Mouse (Mus musculus): ENCODE data around the gene Retreg1.
A peak's percentile ranks its signal among the peaks of the same experiment; 100 is the strongest.

Gene Retreg1

DNA sequence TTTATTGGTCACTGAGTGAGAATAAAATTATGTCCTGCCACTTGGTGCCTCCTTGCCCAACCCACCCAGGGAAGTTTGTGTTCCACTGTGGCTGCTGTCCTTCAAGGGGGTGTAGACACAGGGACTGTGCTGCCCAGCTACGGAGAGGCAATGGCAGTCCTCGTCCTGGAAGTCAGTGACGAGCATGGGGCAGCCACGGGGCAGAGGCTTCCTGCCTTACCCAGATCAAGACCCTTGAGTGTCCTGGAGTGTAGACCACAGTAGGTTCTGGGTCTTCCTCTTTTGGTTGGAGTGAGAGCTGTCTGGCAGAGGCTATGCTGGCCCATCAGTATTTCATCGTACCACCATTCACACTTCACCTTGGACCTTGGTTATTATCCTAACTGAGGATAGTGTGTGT, 37.2 kb downstream of the Retreg1 start:
- DNase-seq (ENCODE audit: low read depth, low spot score), result no peak

DNA sequence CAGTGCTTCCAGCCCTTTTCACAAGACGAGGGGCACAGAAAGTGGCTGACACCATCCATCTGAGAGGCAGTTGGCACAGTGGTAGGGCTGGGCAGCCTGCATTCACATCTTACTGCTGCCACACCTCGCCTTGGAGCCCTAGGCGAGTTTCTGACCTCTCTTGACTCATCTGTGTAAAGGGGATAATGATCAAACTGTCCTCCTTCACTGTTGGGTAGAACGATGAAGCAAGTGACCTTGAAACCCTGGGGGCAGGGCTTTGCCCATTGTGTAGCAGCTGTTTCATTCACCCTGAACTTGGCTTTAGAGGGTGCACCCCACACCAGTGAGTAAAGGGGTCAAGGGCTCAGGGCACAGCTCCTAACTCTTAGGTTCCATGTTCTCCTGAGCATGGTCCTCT, 39.0 kb downstream of the Retreg1 start:
- DNase-seq (ENCODE audit: low read depth, low spot score), result no peak

DNA sequence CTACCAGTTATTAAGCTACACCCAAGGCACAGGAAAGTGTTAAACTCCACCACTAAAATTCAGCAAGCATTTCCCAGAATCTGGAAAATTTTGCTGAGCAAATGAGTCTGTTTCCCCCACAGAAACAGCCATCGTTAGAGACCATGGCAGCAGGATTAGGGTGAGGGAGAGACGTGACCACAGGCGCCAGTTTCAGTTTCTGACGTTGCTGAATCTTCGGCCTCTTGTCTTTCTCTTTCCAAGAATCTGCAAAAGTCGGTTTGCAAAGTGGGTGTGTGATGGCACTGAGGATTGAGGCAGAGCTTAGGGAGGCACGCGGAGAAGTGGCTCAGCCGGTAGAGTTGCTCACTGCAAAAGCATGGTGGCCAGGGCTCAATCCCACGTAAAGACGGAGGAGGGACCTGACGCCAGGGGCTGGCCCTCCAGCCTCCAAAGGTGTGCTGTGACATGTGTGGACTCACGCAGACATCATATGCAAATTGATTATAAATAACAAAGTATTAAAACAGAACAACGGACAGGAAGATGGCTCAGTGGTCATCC, 41.5 kb downstream of the Retreg1 start:
- no peak for DNase-seq (ENCODE audit: low read depth, low spot score)

DNA sequence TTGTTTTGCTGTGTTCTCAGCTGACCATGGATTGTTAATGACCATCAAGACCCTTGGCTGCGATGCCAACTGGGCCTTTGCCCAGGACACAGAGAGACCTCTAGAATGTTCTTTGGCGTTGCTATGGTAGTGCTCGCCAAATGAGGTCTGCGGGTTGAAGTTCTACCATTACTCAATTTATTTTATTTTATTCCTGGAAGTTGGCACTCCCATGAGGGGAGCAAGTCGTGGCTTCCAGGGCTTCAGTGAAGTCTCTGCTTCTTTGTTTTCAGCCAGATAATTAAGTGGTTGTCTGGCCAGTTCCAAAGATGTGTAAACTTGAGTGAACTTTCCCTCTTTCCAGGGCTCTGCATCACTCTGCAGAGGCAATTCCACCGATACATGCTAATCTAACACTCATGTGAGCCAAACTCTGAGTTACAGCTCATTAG, 43.6 kb downstream of the Retreg1 start:
- DNase-seq (ENCODE audit: low read depth, low spot score), result no peak

DNA sequence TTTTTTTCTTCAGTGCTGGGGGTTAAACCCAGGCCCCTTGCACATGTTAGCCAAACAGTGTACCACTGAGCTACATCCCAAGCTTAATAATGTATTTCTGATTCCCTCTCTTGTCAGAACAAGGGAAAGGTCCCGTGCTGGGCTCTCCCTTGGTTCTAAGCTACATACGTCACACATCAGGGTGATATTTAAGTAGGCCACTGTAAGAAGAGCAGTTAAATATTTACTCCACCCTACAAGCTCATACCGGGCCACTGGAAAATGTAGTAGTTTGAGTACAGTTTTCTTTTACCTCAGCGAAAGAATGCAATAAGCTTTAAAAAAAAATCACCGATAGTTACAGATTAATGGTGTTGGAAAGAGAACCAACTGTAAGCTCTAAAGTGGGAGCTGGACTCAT, 46.9 kb downstream of the Retreg1 start:
- DNase-seq (ENCODE audit: low read depth, low spot score), result no peak

DNA sequence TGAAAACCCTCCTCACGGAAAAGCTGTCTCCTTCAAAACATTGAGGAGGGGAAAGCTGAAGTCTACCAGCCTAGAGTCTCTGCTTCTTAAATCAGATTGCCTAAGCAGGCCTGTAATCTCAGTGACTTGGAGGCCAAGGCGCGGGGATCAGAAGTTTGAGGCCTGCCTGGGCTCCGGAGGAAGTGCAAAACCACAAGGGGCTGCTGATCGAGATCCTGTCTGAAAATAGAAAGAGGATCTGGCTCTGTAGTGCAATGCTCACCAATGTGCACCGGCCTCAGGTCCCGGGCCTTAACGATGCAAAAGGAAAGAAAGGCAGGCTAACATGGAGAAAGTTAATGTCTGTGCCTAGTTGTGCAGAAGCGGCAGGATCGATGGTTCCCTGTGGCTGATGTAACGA, 48.6 kb downstream of the Retreg1 start:
- DNase-seq (ENCODE audit: low read depth, low spot score), result peak; percentile 87

DNA sequence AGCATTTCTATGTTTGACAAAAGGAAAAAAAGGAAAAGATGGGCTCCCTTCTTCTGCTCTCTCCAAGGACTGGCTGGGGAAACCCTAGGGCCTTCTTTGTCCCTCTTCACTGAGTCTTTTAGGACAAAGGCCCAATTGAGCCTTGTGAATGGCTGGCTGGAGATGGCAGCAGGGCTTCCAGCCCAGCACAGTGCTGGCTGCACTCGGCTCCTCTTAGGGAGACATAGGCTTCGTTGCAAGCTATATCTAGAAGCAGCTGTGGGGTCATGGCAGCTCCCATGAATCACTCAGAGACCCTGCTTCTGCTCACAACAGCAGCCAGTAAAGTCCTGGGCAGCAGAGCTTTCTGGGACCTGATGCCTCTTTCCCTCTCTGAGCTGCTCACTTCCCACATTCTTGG, 50.3 kb downstream of the Retreg1 start:
- no peak for DNase-seq (ENCODE audit: low read depth, low spot score)

DNA sequence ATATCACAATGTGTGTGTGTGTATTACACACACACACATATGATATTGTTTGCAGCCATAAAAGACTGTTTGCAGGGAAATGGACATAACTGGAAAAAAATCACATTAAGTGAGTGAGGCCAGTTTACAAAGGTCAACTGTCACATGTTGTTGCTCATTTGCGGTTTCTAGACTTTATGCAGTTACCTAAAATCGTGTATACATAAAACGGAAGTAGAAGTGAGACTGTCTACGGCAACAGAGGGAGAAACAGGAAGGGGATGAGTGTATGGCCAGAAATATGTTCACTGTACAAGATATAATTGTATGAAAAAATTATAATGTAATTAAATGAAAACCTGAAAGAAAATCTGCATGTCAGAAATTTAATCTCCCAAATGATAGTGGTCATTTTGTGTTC, 53.8 kb downstream of the Retreg1 start:
- peak; percentile 50 for DNase-seq (ENCODE audit: low read depth, low spot score)

DNA sequence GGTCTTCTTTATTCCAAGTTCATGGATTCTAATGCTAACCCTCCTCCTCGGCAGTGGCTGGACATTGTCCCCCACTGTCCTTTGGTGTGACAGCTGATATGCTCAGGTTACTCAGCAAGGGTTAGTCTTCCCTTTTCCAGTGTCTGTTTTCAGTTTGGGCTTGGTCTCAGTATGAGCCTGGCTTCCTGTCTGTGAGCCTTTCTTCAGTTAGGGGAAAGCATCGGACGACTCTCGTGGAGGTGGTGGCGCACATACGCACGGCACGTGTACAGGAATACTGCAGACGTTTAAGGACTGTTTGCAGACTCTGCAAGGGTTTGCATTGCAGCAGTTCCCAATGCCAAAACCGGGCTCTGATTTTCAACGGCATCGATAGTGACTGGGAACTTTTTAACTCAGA, 54.6 kb downstream of the Retreg1 start:
- peak; percentile 73 for DNase-seq (ENCODE audit: low read depth, low spot score)

DNA sequence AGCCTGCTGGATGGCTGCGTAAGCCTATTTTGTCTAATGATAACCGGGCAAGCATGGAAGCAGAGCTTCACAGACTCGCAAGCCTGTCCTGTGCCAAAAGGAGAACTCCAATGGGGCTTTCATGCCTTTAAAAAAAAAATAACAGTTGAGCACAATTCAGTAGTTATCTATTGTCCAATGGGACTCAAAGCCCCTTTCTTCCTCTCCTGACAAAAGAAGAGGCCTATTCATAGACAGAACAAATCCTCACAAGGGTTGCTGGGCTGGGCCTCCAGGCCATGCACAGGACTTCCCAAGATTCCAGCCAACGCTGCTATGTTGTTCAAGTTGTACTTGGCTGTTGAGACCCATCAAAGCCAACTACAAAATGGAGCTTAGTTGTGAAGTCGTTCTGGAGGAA, 56.0 kb downstream of the Retreg1 start:
- DNase-seq (ENCODE audit: low read depth, low spot score), result no peak

DNA sequence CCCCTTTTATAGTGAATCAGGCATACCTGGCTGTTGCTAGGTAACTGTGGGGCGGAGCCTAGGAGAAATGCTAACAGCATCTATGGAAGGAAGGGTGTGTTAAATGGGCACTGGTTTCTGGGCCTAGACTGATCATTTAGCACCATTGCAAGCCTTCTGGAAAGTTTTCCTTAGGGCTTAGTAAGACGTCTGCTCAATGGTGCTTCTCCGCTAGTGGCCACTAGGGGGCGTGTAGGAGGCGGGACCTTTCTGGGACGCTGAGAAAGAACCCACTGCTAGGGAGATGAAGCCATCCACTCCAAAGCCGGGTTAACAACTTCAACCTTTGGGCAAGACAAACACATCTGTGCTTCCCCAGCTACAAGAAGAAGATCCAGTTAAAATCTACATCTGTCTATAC, 57.6 kb downstream of the Retreg1 start:
- DNase-seq (ENCODE audit: low read depth, low spot score), result peak; percentile 72

DNA sequence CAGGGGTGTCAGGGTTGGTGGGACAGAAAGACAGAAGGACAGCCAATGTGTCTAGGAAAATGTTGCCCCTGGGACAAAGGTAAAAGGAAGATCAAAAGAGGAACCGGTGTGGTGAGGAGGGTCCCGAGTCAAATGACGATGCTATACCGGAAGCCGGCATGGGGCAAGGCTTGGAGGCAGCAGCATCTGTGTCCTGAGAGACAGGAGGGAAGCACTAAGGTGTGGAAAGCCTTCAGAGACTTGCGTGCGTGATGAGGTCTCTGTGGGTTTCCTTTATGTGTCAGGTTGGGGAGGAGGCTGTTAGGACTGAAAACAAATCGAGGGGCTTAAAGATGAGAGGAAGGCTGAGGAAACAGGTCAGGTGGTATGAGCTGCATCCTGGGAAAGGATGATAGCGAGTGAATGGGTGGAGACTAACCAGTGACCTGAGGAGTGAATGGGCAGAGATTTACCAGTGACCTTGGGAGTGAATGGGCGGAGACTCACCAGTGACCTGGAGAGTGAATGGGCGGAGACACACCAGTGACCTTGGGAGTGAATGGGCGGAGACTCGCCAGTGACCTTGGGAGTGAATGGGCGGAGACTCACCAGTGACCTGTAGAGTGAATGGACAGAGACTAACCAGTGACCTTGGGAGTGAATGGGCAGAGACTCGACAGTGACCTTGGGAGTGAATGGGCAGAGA, 60.1 kb downstream of the Retreg1 start:
- no peak for DNase-seq (ENCODE audit: low read depth, low spot score)

DNA sequence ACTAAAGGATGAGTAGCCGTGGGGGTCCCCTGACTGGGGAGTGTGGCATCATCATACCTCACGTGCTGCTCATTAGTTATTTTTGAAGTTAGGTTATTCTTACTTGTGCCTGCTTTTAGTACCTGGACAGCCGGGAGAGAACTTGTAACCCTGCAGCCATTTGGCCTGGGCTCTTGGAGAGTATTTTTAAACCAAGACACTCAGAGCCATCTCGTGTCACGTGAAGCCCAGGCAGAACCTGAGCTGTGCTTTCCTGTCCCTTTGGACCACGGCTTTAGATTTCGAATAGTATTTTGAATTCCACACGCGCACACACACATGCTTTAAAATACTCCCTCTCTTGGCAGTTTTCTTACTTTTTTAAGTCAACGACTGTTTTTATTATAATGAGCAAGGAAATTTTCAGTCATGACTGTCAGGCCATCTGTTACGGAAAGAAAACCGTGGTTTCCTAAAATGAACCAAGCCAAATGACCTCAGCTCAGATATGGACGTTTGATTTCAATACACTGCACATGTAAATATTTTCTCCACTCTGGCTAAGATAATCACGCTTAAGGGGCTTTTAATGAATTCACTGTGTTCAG, 61.5 kb downstream of the Retreg1 start:
- DNase-seq (ENCODE audit: low read depth, low spot score), result no peak

DNA sequence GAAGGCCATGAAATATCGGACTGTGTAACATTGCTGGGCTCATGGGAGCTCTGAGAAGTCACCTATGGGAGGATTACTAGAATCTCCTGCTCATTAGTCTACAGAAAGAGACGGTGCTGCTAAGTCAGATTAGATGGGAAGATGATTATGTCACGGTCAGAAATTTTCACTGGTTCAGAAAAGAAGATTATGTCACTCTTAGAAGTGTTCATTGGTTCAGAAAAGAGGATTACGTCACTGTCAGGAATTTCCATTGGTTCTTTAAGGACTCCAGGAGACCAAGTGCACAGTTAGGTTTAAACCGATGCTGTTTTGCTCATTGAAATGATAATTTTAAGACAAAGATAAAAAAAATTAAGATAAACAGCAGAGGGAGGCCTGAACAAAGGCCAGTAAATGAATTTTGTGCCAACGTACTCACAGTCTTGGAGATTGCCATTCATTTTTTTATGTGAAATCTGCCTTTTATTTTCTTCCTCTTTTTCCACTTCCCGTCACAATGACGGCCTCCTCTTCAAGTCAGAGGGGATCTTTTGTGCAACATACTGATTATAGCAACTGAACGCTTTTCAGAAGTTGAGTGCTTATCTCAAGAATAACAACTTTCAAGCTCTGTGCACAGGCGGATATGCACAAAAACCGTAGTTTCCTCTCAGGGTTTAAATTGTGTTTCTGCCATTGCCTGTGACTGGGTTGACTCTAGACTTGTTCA, 67.0 kb downstream of the Retreg1 start:
- DNase-seq (ENCODE audit: low read depth, low spot score), result peak; percentile 42

DNA sequence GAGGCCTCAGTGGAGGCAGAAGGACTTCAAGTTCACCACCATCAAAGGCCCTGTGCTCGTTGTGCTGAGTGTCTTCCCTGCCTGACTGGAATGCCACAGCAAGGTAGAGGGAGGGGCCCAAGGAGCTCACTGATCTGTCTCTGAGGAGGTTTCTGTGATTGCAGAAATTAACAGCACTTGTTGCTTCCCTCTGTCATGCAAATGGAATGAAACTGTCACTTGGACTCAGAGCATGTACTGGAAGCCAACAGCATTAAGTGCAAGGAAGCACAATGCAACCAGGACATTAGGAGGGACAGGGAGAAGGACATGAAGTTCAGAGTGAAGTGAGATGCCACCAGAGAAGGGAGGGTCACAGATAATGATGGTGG, 67.5 kb downstream of the Retreg1 start:
- DNase-seq (ENCODE audit: low read depth, low spot score), result no peak

DNA sequence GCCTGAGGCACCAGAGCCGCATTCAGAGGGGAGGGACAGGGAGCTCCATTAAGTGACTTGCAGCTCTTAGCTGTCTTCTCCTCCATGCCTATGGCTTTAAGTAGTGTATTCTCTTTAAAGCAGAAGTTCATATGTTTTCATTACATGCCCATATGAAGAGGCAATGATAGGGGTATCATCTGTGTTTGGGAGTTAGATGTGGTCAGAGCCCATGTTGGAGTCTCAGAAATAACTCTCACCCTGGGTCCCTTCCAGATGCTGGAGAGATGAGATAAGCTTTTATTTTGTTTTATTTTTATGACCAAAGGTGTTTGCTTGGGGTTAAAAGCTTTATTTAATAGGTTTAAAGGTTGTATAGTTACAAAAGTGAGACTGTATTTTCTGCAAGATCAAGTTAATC, 67.9 kb downstream of the Retreg1 start:
- DNase-seq (ENCODE audit: low read depth, low spot score), result no peak

DNA sequence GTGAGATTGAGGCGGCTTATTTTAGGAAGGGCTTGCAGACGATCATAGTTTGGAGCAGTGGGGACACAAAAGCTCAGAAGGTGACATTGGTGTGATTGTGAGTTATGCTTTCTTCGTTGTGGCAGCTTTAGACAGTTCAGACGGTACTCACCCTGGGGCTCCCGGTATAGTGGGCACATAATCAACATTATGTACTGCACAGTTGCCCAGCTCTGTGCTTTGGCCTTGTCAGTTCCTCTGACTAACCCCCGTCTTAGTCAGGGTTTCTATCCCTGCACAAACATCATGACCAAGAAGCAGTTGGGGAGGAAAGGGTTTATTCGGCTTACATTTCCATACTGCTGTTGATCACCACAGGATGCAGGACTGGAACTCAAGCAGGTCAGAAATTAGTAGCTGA, 69.9 kb downstream of the Retreg1 start:
- DNase-seq (ENCODE audit: low read depth, low spot score), result no peak

DNA sequence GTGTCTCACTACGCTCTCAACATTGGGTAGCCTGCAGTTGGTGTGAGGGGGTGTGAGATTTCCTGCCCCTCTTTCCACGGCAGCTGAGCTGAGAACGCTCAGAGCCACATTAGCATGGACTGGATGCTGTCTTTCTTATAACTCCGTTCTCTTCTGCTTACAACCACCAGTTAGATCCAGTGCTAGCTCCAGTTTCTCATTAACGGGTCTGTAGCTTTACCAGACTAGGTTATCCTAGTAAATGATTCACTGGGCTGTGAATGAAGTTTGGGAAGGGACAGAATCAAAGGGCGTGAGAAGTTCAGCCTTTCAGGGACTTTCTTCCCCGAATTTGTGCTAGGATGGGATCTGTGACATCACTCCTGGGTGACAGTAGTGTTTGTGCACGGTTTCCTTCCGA, 70.7 kb downstream of the Retreg1 start:
- no peak for DNase-seq (ENCODE audit: low read depth, low spot score)

DNA sequence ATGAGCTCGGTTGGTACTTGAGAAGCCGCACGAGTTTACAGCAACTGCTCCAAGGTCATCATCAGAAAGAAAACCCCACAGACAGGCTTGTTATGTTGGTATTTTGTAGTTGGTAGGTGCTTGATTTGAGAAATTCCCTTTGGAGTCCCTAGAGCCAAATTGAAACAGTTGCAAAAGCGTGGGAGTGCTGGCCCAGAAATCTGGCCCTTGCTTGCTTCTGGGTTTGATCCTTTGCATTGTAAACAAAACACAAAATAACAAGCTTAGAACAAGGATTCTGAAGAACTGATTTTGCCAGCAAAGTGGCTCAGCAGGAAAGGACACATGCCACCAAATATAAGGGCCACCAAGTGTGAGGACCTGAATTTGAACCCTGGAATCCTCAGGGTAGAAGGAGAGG, 71.2 kb downstream of the Retreg1 start:
- DNase-seq (ENCODE audit: low read depth, low spot score), result no peak

DNA sequence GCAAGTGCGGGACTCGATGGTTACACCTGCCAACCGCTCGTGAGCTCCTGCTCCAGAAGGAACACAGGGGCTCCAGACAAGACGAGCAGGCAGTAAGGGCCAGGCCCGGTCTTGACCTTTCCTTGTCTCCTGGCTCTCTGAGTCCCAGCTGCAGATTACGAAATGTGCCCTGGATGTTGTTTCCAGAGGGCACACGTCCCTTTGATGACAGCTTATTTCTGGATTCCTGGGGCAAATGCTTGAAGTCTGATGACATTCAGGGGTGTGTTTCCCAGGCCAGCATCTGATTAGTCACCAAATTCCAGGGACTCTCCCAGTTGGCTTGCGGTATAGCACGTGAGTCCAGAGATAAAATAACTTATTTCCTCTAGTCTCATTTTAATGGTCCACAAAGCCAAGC, 72.0 kb downstream of the Retreg1 start:
- DNase-seq (ENCODE audit: low read depth, low spot score), result no peak

DNA sequence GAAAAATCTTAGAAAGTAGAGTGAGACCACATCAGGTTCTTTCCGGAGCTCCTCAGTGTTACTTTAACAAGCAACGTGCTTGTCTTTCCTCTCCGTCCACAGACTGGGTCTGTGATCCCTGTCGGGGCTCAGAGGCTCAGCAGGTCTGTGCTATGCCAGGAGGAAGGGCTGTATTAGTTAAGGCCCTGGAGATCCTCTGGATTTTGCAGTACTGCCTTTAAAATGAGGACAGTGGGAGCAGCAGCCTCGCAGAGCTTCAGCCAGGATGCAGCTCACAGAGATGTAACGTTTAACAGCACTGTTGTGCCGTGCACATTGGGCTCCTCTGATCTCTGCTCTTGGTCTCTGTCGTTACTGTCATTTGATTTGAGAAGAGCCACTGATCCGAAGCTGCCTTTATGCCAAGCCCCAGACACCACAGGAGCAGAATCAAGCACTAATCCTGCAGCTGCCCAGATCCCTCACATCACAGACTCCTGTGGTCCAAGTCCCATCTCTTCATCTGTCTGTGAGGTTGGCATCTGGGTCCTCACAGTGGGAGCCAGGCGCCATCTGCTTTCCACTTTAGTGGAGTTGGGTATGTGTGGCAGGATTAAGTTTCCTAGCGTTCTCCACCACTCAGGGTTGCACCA, 72.7 kb downstream of the Retreg1 start:
- no peak for DNase-seq (ENCODE audit: low read depth, low spot score)

DNA sequence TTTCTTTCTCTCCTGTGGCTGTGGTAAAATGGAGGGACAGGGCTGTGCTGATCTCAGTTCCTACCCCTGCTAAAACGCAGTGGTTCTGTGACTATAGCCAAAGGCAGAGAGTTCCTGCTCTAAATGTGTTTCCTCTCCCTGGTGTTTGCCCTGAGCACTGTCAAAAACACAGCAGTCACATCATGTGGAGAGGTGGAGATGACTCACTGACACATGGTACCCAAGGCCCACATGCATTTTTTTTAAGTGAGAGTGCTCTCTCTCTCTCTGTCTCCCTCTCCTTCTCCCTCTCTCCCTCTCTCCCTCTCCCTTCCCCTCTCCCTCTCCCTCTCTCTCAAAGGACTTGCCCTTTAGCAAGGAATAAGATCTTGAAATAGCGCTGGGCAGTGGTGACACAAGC, 73.3 kb downstream of the Retreg1 start:
- DNase-seq (ENCODE audit: low read depth, low spot score), result no peak

DNA sequence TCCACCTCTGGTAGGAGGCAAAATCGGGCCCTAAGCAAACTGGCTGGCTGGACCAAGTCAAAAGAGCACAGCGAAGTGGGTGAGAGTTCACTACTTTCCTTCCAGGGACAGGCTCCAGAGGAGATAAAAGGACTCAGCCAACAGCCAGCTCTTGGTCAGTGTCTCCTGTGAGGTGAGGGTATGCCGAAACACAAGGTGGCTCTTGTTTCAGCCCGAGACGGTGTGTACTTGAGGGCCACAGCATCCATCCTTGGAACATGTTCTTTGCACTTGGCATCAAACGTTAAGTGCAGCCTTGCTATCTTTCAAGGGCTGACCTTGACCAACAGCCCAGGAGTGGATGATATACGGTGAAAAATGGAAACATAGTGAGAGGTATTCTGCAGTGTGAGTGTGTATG, 75.7 kb downstream of the Retreg1 start:
- DNase-seq (ENCODE audit: low read depth, low spot score), result no peak
